Mouse (Mus musculus): ENCODE results near the gene Slc44a1. TPM values are rescaled to one million over a fixed set of nuclear protein-coding genes. Genes with fewer than 3 reads are reported as not detected.

Slc44a1 gene
- polyA plus RNA-seq, 1 experiment from 2014 or later: 12.1 TPM

- Histone ChIP-seq H3K4me2 (no peak overlapping the region), H3K4me1 (replicated peaks) (0 out of 2 replicates have a peak, but pooled peaks cover 10% of the 10 kb centered on the region), H3K27ac (replicated peaks) (no peak overlapping the region), H3K4me3 (replicated peaks) (no peak overlapping the region), H3K27me3 (no peaks in the 10 kb centered on the region), H3K36me3 (replicated peaks) (no peaks in the 10 kb centered on the region), H3K9me3 (replicated peaks) (no peaks in the 10 kb centered on the region), H3K9ac (no peak overlapping the region)
- WGBS (ENCODE audit: insufficient replicate concordance): 45% methylated on average over 15 of the region's 15 CpGs
- ATAC-seq (ENCODE audit: insufficient read depth): no peak
Observed at GRCm38 (mm10) chr4:53512131-53512916, 72.1 kb downstream of the Slc44a1 start.

GRCm38 (mm10) chr4:53513276-53514081 is 73.3 kb downstream of the Slc44a1 start:
- Histone ChIP-seq H3K27ac (replicated peaks) (no peak overlapping the region), H3K4me3 (replicated peaks) (no peak overlapping the region), H3K9ac (no peak overlapping the region), H3K27me3 (no peaks in the 10 kb centered on the region), H3K9me3 (replicated peaks) (no peaks in the 10 kb centered on the region), H3K36me3 (replicated peaks) (no peaks in the 10 kb centered on the region), H3K4me2 (no peak overlapping the region), H3K4me1 (replicated peaks) (0 out of 2 replicates have a peak, but pooled peaks cover 10% of the 10 kb centered on the region)
- 19% methylated on average over 11 of the region's 11 CpGs for WGBS (ENCODE audit: insufficient replicate concordance)
- no peak for ATAC-seq (ENCODE audit: insufficient read depth)

GRCm38 (mm10) chr4:53516011-53516532 is 75.9 kb downstream of the Slc44a1 start:
- Histone ChIP-seq H3K9me3 (replicated peaks) (no peaks in the 10 kb centered on the region), H3K4me2 (no peak overlapping the region), H3K27ac (replicated peaks) (no peak overlapping the region), H3K27me3 (no peaks in the 10 kb centered on the region), H3K36me3 (replicated peaks) (no peaks in the 10 kb centered on the region), H3K9ac (no peak overlapping the region), H3K4me1 (replicated peaks) (0 out of 2 replicates have a peak, but pooled peaks cover 10% of the 10 kb centered on the region), H3K4me3 (replicated peaks) (no peak overlapping the region)
- 39% methylated on average over 6 of the region's 6 CpGs for WGBS (ENCODE audit: insufficient replicate concordance)
- ATAC-seq (ENCODE audit: insufficient read depth): no peak

- Histone ChIP-seq H3K4me1 (replicated peaks) (no peaks in the 10 kb centered on the region), H3K27ac (replicated peaks) (no peak overlapping the region), H3K36me3 (replicated peaks) (no peaks in the 10 kb centered on the region), H3K27me3 (no peaks in the 10 kb centered on the region), H3K4me3 (replicated peaks) (no peak overlapping the region), H3K4me2 (no peak overlapping the region), H3K9me3 (replicated peaks) (no peaks in the 10 kb centered on the region), H3K9ac (no peak overlapping the region)
- no peak for ATAC-seq (ENCODE audit: insufficient read depth)
- 84% methylated on average over 2 of the region's 2 CpGs for WGBS (ENCODE audit: insufficient replicate concordance)
Observed at GRCm38 (mm10) chr4:53519429-53519828, 79.2 kb downstream of the Slc44a1 start.

- Histone ChIP-seq H3K4me3 (replicated peaks) (no peak overlapping the region), H3K9me3 (replicated peaks) (no peaks in the 10 kb centered on the region), H3K4me1 (replicated peaks) (no peaks in the 10 kb centered on the region), H3K9ac (no peak overlapping the region), H3K27ac (replicated peaks) (no peak overlapping the region), H3K27me3 (no peaks in the 10 kb centered on the region), H3K36me3 (replicated peaks) (no peaks in the 10 kb centered on the region), H3K4me2 (no peak overlapping the region)
- no peak for ATAC-seq (ENCODE audit: insufficient read depth)
- 70% methylated on average over 8 of the region's 8 CpGs for WGBS (ENCODE audit: insufficient replicate concordance)
Observed at GRCm38 (mm10) chr4:53521028-53521427, 80.8 kb downstream of the Slc44a1 start.

- H3K4me1 ChIP-seq (replicated peaks): no peaks in the 10 kb centered on the region
- H3K9me3 ChIP-seq (replicated peaks): no peaks in the 10 kb centered on the region
- no peaks in the 10 kb centered on the region for H3K36me3 ChIP-seq (replicated peaks)
- ATAC-seq (ENCODE audit: insufficient read depth): no peak
- H3K27ac ChIP-seq (replicated peaks): no peak overlapping the region
- 54% methylated on average over 8 of the region's 8 CpGs for WGBS (ENCODE audit: insufficient replicate concordance)
- no peaks in the 10 kb centered on the region for H3K27me3 ChIP-seq
- no peak overlapping the region for H3K4me3 ChIP-seq (replicated peaks)
- H3K4me2 ChIP-seq: no peak overlapping the region
- H3K9ac ChIP-seq: no peak overlapping the region
Observed at GRCm38 (mm10) chr4:53522655-53523054, 82.4 kb downstream of the Slc44a1 start.

- H3K4me2 ChIP-seq: no peak overlapping the region
- no peaks in the 10 kb centered on the region for H3K4me1 ChIP-seq (replicated peaks)
- H3K9me3 ChIP-seq (replicated peaks): no peaks in the 10 kb centered on the region
- WGBS (ENCODE audit: insufficient replicate concordance): 72% methylated on average over 6 of the region's 6 CpGs
- no peak overlapping the region for H3K27ac ChIP-seq (replicated peaks)
- H3K27me3 ChIP-seq: no peaks in the 10 kb centered on the region
- no peak overlapping the region for H3K4me3 ChIP-seq (replicated peaks)
- H3K9ac ChIP-seq: no peak overlapping the region
- H3K36me3 ChIP-seq (replicated peaks): no peaks in the 10 kb centered on the region
- ATAC-seq (ENCODE audit: insufficient read depth): no peak
Observed at GRCm38 (mm10) chr4:53525503-53525902, 85.3 kb downstream of the Slc44a1 start.

GRCm38 (mm10) chr4:53525994-53526393 is 85.8 kb downstream of the Slc44a1 start:
- Histone ChIP-seq H3K27ac (replicated peaks) (no peak overlapping the region), H3K9me3 (replicated peaks) (no peaks in the 10 kb centered on the region), H3K27me3 (no peaks in the 10 kb centered on the region), H3K36me3 (replicated peaks) (no peaks in the 10 kb centered on the region), H3K4me1 (replicated peaks) (no peaks in the 10 kb centered on the region), H3K4me3 (replicated peaks) (no peak overlapping the region), H3K9ac (no peak overlapping the region), H3K4me2 (no peak overlapping the region)
- 63% methylated on average over 1 of the region's 1 CpGs for WGBS (ENCODE audit: insufficient replicate concordance)
- no peak for ATAC-seq (ENCODE audit: insufficient read depth)

- H3K4me1 ChIP-seq (replicated peaks): no peaks in the 10 kb centered on the region
- H3K9ac ChIP-seq: no peak overlapping the region
- no peak for ATAC-seq (ENCODE audit: insufficient read depth)
- H3K27me3 ChIP-seq: no peaks in the 10 kb centered on the region
- H3K4me3 ChIP-seq (replicated peaks): no peak overlapping the region
- no peak overlapping the region for H3K27ac ChIP-seq (replicated peaks)
- H3K9me3 ChIP-seq (replicated peaks): no peaks in the 10 kb centered on the region
- 37% methylated on average over 2 of the region's 2 CpGs for WGBS (ENCODE audit: insufficient replicate concordance)
- no peak overlapping the region for H3K4me2 ChIP-seq
- no peaks in the 10 kb centered on the region for H3K36me3 ChIP-seq (replicated peaks)
Observed at GRCm38 (mm10) chr4:53526446-53526845, 86.2 kb downstream of the Slc44a1 start.

- no peaks in the 10 kb centered on the region; the same call in 1 of the 2 replicates for H3K4me1 ChIP-seq (replicated peaks)
- no peaks in the 10 kb centered on the region for H3K36me3 ChIP-seq (replicated peaks)
- H3K27me3 ChIP-seq: no peaks in the 10 kb centered on the region
- no peak overlapping the region for H3K4me2 ChIP-seq
- no peaks in the 10 kb centered on the region for H3K9me3 ChIP-seq (replicated peaks)
- no peak overlapping the region for H3K4me3 ChIP-seq (replicated peaks)
- no peak overlapping the region for H3K27ac ChIP-seq (replicated peaks)
- 81% methylated on average over 12 of the region's 12 CpGs for WGBS (ENCODE audit: insufficient replicate concordance)
- no peak overlapping the region for H3K9ac ChIP-seq
- ATAC-seq (ENCODE audit: insufficient read depth): no peak
Observed at GRCm38 (mm10) chr4:53535795-53536194, 95.6 kb downstream of the Slc44a1 start.

GRCm38 (mm10) chr4:53537101-53537500 is 96.9 kb downstream of the Slc44a1 start:
- Histone ChIP-seq H3K36me3 (replicated peaks) (no peaks in the 10 kb centered on the region), H3K27me3 (no peaks in the 10 kb centered on the region), H3K27ac (replicated peaks) (no peak overlapping the region), H3K4me3 (replicated peaks) (no peak overlapping the region), H3K4me2 (no peak overlapping the region), H3K9ac (no peak overlapping the region), H3K4me1 (replicated peaks) (no peaks in the 10 kb centered on the region; the same call in 1 of the 2 replicates), H3K9me3 (replicated peaks) (no peaks in the 10 kb centered on the region)
- ATAC-seq (ENCODE audit: insufficient read depth): no peak

Measured in liver, embryonic 15.5 days (tissue).